Mouse (Mus musculus) thymus, postnatal 36 days (tissue): ENCODE results near the gene Kbtbd4.

ENCODE experiments used
- DNase-seq, 2 experiments: peaks; one replicate each; pipeline ENCODE4 v3.0.0; 2022; ENCODE audit warnings: mixed read lengths in 2 of 2

The Kbtbd4 gene

DNA sequence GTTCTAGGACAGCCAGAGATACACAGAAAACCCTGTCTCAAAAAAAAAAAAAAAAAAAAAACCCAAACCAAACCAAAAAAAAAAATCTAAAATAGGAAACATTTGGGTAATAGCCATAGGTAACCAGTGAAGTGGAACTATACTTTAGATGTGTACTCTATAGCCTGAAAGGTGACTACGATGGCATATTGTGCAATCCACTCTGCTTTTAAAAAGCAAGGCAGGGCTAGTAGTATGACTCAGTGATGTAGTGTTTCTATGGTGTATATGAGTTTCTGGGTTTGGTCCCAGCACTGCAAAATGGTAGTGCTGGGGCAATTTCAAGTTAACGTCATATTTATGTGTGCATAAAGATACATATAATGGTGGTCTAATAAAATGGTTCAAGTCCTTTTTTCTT lies 2.2 kb downstream of the Kbtbd4 start:
- DNase-seq, result no peak

GRCm38 (mm10) chr2:90910861-90911260 lies 6.3 kb downstream of the Kbtbd4 start:
- DNase-seq, result no peak

GRCm38 (mm10) chr2:90911668-90912067 lies 7.1 kb downstream of the Kbtbd4 start:
- no peak for DNase-seq

DNA sequence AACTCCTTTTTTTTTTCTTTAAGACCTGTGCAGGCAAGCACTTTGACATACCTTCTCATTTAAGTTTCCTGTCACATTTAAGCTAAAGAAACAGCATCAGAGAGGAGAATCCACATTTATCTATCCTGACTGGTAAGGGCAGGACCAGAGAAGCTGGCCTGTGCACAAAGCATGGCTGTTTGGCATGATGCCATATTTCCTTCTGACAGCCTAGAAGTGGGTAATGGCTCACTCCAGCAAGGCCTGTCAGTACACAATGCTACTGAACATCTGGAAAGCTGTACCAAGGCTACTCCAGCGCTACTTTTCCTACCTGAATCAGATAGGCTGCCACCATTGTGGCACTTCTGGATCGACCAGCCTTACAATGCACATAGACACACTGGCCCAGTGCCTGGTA lies 9.1 kb downstream of the Kbtbd4 start:
- DNase-seq, result no peak

DNA sequence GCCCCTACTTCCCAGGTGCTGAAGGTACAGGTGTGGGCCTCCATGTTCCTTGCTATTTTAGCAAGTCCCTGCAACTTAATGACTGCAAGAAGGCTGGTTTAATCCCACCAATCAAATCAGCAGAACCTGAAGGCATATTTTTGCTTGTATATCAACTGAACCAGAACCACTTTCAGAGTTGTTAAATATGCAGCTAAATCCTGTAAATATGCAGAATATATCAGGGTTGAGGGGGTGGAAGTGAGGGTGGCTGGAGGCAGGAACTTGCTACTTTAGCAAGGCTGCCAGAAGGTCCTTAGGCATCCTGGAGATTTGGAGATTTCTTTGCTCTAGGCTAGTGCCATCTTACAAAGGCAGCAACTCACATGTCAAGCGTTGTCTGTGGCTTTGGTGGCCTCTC lies 11.0 kb downstream of the Kbtbd4 start:
- no peak for DNase-seq

DNA sequence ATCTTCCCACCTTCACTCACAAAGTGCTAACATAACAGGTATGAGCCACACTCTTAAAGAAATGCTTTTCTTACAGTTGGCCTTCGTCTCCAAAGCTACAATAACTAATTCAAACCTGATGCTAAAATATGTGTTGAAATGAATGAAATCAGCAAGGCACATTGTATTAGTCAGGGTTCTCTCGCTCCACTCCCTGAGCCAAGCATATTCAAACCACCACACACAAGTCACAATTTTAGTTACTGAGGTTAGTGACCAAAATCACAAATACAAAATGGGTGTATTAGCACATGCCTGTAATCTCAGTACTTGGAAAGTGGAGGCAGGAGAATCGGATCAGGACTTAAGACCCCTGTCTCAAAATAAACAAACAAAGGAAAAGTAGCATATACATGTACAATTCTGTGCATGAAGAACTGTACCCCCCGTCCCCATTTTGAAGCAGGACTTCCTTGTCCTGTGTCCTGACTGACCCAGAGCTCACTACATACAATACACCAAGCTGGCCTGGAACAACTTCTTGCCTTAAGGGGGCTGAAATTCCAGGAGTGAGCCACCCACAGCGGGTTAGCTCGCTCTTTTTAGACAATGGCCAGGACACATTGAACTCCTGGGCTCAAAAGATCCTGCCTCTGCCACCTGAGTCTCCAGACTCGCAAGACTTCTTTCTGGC lies 12.2 kb downstream of the Kbtbd4 start:
- DNase-seq, result no peak

GRCm38 (mm10) chr2:90917233-90917998 lies 12.9 kb downstream of the Kbtbd4 start:
- DNase-seq, result peak; percentile 53 to 61

GRCm38 (mm10) chr2:90917999-90918698 lies 13.6 kb downstream of the Kbtbd4 start:
- no peak for DNase-seq

- no peak for DNase-seq
Measured at GRCm38 (mm10) chr2:90921178-90921577, 16.6 kb downstream of the Kbtbd4 start.

DNA sequence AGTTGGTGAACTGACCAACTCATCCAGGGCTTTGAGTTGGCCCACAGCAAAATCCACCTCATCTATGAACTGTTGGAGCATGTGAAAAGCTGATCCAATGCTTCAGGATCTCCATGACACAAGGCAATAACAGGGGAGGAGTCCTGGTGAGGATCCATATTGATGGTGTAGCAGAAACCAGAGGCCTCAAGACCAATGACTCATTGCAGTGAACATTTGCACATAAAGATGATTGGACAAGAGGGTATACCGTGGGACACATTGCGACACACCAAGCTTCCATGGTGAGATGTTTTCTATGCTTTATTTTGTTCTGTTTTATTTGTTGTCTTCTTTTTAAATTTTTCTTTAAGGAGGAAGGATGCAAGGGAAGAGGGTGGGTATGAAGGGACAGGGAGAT lies 18.1 kb downstream of the Kbtbd4 start:
- DNase-seq, result no peak

GRCm38 (mm10) chr2:90928566-90928965 lies 24.0 kb downstream of the Kbtbd4 start:
- no peak for DNase-seq

GRCm38 (mm10) chr2:90931829-90932228 lies 27.3 kb downstream of the Kbtbd4 start:
- no peak for DNase-seq

DNA sequence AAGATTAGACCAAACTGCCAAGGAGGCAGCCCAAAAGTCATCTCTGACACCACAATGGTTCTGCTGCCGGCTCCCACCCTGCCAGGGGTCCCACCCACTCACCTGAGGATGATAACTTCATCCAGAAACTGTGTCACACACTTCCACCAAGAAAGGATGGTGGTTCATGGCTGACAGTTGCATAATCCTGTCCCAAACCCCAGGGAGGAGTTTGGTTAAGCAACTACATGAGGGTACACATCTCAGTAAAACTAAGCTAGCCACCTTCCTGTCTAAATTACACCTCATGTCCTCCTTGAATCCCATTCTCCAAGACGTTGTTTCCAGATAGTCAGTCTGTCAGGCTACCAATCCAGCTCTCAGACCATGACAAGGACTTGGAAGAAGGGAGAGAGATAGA lies 27.7 kb downstream of the Kbtbd4 start:
- DNase-seq, result no peak

DNA sequence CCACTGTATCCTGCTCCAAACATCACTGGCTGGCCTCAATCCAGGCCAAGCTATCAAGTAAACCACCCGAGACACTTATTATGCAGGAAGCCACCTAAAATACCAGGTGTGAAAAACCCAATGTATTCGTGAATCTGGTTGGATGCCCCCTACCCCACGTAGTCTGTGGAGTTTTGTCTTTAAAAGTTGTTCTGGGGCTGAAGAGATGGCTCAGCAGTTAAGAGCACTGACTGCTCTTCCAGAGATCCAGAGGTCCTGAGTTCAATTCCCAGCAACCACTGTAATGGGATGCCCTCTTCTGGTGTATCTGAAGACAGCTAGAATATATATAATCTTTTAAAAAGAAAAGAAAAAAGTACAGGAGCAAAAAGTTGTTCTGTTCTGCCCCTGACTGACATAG lies 33.8 kb downstream of the Kbtbd4 start:
- DNase-seq, result no peak

DNA sequence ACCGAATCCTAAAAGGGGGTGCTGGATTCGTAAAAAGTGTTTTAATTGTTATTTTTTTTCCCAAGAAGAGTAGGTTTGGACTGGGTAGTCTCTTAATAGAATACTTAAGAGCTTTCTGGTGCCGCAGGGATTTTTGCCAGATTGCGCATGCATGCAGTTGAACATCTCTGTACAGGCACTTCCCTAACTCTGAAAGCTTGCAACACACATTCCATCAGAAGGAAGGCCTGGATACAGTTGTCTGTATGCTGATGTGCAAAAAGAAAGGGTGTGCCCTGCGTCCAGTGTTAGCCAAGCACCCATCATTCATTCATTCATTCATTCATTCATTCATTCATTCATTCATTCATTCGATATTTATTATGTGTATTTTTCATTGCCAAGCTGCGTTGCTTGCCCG lies 35.2 kb downstream of the Kbtbd4 start:
- no peak for DNase-seq

DNA sequence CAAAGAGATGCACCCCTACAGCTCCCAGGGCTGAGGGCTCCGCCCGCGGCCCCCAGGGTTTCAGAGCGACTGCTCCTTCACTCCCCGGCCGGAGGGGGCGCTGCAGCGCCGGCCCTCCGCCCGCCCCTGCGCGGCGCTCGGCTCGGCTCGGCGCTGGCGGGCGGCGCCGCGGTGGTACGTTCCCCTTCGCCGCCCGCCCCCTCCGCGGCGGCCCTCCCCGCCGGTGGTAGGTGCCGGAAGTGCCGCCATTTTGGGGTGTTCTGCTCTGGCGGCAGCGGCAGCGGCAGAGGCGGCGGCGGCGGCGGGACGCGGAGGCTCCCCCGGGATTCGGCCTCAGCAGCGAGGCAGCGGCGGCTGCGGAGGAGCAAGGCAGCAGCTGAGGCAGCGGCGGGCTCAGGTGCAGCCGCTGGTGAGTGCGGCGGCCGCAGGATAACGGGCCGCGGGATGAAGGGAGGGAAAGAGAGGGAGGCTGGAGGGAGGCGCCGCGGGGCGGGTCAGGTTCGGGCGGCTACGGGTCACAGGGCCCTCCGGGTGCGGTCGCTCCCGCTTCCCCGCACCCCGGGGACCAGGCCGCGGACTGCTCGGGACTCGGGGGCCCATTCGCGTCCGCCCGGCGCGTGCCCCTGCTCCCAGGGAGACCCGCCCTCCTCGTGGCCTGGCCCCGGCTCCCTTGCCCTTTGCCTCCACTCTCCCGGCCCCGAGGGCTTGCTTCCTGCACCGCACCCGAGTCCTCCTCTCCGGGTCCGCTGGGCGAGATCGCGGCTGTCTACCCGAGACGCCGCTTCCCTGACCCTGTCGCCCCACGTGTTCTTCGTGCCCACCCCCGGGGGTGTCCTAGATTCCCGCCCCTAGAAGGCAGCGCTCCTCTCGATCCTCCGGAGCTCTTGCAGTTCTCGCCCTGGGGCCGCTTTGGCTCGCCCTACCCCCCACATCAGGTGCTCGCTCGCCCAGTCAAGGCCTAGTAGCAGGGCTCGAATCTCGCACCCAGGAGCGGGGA lies 36.0 kb downstream of the Kbtbd4 start, which contains the start of gene Celf1:
Celf1 (plus strand) TSS at position 150 of the 997 bp plus-strand sequence.
- peak; percentile 86 to 89 for DNase-seq

GRCm38 (mm10) chr2:90941744-90942143 lies 37.2 kb downstream of the Kbtbd4 start:
- DNase-seq, result no peak

- no peak for DNase-seq
Measured at GRCm38 (mm10) chr2:90950149-90950548, 45.6 kb downstream of the Kbtbd4 start.

DNA sequence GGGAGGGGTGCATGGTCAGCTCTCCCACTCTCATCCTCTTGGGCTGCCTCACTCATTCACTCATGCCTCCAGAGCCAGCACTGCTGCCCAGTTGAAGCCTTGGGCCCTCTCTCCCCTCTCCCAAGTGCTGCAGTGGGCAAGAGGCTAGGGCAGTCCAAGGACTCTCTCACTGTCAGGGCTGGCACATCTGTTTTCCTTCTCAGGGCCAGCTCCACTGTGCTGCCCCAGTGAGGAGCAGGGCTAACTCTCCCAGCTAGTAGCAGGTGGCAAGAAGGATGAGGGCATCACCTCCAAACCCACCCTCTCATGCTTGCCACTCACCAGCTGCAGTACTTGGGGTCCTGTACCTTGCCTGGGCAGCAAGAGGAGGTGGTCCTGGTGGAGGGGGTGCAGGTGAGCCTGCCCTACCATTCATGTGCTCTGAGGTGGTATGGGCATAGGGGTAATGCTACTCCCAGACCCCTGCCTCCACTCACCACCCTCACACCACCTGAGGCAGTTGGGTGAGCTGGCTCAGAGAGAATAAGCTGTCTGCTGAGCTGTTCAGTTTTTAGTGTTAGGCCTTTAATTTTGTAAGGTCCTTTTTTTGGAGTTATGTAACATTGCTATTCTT lies 46.1 kb downstream of the Kbtbd4 start:
- DNase-seq, result no peak

- no peak for DNase-seq
Measured at GRCm38 (mm10) chr2:90953461-90953860, 48.9 kb downstream of the Kbtbd4 start.

DNA sequence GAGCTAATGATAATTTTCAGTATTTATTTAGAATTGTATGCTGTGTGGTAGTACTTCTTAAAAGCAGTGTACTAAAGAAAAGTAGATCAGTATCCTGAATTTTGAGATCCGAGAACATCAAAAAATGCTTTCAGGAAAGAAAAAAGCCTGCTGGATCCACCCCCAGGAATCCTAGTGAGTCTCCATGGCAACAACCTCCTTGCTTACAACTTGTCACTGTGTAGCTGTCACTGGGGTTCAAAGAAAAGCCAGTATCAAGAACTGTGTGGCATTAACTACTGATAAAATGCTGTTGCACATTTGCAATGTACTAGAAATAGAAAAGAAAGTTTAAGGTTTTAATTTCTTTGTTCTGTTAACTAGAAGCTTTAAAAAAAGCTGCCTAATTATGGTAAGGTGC lies 51.5 kb downstream of the Kbtbd4 start:
- no peak for DNase-seq

DNA sequence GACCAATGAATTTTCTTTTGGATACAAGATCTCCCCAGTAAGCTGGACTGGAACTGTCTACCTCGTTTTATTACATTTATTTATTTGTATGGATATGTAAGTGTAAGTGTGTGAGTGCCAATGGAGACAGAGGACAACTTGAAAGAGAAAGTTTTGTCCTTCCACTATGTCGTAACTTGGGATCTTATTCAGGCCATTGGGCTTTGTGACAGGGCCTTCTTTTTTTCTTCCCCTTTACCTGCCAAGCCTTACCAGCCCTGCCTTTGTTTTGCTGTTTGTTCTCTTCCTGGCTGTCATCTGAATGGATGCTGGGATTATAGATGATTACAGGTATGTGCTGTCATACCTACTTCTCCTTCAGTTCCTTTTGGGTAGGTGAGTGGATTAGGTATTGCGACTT lies 54.3 kb downstream of the Kbtbd4 start:
- DNase-seq, result no peak
